Mouse (Mus musculus): ENCODE measurements around the gene Olfr967.
A peak's percentile ranks its signal among the peaks of the same experiment; 100 is the strongest.
"Not testable (repeated sequence)": the region's sequence is repeated elsewhere in the genome, so short reads cannot be mapped to it uniquely, and the experiment has no call there.

Olfr967 gene

DNA sequence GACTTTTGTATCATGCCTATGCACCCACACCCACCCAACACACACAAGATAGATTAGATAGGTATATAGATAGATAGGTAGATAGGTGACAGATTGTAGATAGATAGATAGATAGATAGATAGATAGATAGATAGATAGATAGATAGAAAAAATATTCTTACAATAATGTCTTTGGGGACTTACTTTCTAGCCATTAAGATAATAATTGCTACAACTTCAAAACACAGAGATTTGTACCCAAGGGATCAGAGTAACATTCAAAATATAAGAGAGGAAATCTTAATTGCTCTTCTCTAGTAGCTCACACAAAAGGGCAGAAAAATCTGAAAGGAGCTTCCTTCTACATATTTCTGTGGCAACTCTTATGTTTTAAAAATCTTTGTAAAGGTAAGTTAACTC is at the start of gene Olfr967:
Gene Olfr967, plus strand, starts transcription at position 301 of the 400 bp plus-strand sequence.
- no peak for DNase-seq

GRCm38 (mm10) chr9:39701123-39701522 is 44.9 kb upstream of the Olfr967 start:
- not testable (repeated sequence) for DNase-seq

DNA sequence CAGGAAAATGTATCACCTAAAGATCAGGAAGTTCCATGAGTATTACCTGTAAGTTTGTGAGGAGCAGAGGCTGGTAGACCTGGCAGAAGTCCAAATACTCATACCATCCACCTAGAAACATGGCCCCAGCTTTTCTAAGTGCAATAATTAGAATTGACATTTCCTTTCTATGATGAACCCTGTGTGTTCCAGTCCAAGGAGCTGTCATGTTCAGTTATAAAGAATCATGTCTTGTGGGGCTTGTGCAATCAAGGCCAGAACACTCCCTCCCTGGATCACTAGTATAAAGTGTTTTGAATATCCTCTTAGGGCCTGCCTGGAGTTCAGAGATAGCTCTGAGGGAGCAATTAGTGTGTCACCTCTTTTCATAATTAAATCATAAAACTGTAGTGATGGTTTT is 39.0 kb upstream of the Olfr967 start, which contains the start of gene Olfr149:
Gene Olfr149, minus strand, starts transcription at position 101 of the 400 bp plus-strand sequence.
- no peak for DNase-seq

DNA sequence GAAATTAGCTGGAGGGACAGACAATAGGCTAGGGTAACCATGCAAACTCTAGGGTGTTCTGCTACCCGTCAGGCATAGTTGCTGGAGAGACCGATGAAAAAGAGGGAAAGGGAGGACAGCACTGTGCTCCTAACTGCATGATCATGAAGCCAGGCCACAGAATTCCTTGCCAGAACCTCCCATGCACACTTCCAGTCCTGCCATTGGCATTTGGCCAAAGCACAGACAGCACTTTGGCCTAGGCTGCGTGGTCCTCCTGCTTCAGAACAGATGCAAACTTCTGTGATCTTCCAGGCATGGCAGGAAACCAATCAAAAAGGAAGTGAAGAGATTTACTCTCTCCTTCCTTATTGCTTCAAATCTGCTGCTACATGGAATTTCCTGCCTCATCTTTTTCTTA is 37.1 kb upstream of the Olfr967 start:
- no peak for DNase-seq

- DNase-seq: no peak
Measured at GRCm38 (mm10) chr9:39711053-39711452, 35.0 kb upstream of the Olfr967 start, which contains the start of gene Olfr965. Olfr965 (plus strand) TSS chr9:39711353.

DNA sequence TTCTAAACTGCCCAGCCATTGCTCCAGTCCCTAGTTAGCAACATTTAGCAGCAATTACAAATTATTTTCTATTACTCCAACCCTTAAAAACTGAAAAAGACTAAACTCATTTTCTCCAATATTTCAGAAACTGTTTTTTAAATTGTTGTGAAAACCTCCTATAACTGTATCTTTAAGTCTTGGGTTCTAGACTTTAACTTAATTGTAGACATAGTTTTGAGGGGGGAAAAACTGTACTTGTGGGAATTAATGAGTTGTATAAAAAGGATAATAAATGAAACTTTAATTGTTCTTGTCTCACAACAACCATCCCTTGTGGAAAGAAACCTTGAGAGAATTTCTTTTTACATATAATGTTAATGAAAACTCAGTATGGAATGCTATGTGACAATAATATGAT is 15.4 kb upstream of the Olfr967 start, which contains the start of gene Olfr150:
Gene Olfr150, plus strand, starts transcription at position 301 of the 400 bp plus-strand sequence.
- DNase-seq: no peak

DNA sequence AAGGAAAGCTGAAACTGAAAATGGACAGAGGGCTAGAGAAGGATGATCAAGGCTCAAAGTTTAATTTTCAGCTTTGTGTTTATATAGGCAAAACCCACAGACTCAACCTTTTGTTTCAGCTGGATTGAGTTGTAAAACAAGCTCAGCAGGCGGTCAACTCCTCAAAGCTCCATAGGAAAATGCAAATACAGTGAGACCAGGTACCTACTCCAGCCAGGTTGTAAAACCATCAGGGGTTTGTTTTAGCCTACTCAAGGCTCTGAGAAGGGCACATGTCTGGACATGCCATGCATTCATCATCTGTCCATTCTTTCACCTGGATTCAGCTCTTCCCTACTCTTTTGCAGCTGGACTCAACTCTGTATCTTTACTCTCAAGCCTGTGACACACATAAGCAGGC is 5.3 kb upstream of the Olfr967 start:
- DNase-seq: no peak

DNA sequence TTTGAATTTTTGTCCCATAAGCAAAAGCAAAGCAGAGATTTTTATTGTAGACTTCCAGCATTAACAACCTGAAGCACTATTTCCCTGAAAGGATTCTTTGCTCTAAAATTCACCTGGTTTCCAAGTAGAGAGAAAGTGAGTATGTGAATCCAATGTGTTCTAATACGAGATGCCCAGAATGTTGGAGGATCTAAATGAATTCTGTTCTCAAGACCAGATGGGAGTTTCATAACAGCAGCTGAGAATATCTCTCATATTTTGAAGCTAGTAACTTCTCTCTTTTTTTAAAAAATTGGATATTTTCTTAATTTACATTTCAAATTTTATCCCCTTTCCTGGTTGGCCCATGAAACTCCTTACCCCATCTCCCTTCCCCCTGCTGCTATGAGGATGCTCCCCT is 379 bp downstream of the Olfr967 start:
- peak; percentile 13 for DNase-seq

DNA sequence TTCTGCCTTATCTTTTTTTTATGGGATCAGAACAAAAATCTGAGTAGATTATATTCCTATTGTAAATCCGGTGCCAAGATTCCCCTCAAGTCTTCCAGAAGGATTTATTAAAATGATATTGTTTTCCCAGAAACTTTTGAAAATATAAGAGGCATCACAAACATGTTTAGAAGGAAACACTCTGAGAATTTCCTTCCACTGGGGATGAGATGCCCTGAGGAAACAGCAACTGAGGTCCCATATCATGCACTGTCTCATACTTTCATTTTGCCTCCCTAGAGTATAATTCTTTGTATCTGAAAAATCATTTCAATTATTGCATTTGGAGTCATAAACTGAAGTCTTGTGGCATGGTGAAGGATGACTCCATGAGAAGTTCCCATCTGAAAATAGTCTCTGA is 37.1 kb downstream of the Olfr967 start, which contains the start of gene Olfr968:
Gene Olfr968, minus strand, starts transcription at position 101 of the 400 bp plus-strand sequence.
- no peak for DNase-seq

DNA sequence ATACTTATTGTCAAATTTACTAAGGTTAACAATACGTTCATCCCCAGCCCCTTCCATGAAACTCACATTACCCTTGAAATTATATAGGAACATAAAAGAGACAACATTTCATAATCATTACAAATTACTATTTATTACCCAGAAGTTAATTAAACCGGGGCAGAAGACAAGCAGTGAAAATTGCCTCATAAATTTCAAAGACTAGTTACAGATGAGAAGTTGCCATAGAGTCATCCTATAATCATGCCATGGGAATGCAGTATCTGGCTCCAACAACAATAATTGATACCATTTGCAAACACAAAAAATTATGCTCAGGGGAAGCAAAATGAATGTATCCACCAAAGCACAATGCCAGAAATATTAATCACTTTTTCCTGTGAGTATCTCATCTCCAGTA is 44.5 kb downstream of the Olfr967 start, which contains the start of gene Olfr969:
Gene Olfr969, plus strand, starts transcription at position 388 of the 400 bp plus-strand sequence.
- no peak for DNase-seq
